Mouse (Mus musculus) Patski (cell line): Measurements from ENCODE around the gene Itgav. TPM values are rescaled to one million over a fixed set of nuclear protein-coding genes. Genes with fewer than 3 reads are reported as not detected.
A peak's percentile ranks its signal among the peaks of the same experiment; 100 is the strongest.

ENCODE experiments used
- ATAC-seq: fragments of 100-300 bp; one replicate; pipeline ENCODE4 v1.8.0; 2021
- CTCF ChIA-PET: fragments of 350-600 bp; sonication (Branson Sonifier 250); formaldehyde crosslinking; loops from one replicate; lab custom pipeline; 2022; ENCODE audit warnings: inconsistent platforms; lab: Charles Lee
- POLR2A ChIA-PET: fragments of 350-600 bp; sonication (Branson Sonifier 250); formaldehyde crosslinking; loops from one replicate; lab custom pipeline; 2022; ENCODE audit warnings: antibody characterized with exemption, inconsistent platforms; lab: Charles Lee
- DNase-seq: peaks from one replicate; pipeline ENCODE4 v3.0.0-alpha.2; 2011; ENCODE audit warnings: low read depth, low spot score
- H3K27me3 ChIP-seq: fragments of 371-371 bp; one replicate; pipeline ENCODE4 v1.5.1; 2021
- CTCF ChIP-seq: fragments of 100-300 bp; IDR thresholded peaks from one replicate; pipeline ENCODE4 v1.5.1; 2021
- in situ Hi-C: fragments of 300-500 bp; cut with MboI; formaldehyde crosslinking; loops from 3 replicates; pipeline ENCODE4 v1.11.1; 2018; ENCODE audit warnings: low pct_unique_long_range_greater_than_20kb, mixed read lengths
- polyA plus RNA-seq: library from polyadenylated mRNA; unstranded; gene quantifications from one replicate; pipeline ENCODE4 v1.2.3, GENCODE M21; 2021

The Itgav gene
- polyA plus RNA-seq = 374 TPM

DNA sequence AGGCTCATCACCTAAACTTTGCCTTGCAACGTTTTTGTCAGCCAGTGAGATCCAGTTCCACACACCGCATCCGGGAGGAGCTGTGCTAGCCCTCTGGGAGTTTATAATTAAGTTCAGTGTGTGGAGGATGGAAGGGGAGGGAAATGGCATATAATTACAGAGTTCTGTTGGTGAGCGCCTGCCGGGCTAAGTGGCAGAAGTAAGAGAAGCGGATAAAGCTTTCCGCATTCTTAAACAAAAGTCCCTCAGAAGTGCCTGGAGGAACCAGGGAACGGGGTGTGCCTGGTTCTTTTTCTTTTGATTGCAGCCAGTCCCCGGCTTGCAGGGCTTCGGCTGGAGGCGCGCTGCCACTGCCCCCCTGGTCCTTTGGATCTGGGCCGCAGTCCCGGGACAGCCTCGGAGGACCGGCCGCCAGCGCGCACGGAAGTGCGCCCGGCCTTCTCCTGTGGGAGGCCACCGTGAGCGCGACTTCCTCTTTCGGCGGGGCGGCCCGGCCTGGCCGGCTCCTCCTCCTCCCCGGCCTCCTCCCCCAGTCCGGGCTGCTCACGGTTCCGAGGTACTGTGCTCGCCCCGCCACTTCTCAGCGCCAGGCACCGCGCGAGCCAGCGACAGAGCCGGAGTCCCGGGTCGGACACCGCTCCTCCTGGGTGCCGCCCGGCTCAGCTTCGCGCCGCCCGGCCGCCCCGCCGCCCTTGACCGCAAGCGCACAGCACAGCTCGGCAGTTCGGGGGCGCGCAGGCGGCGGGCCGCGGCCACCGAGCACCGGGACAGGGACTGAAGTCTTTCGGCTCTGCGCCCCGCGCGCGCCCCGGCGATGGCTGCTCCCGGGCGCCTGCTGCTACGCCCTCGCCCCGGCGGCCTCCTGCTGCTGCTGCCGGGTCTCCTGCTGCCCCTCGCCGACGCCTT lies at the start of gene Itgav:
Gene Itgav, plus strand, starts transcription at position 477 of the 906 bp plus-strand sequence.
- ATAC-seq (peak; percentile 94), DNase-seq (no peak)
- ChIA-PET CTCF (interaction anchor here (1.1 kb wide), 1 partner anchor 56 kb away, joined by 4 read pairs; no protein-coding TSS in a partner anchor), POLR2A (interaction anchor here (0.6 to 1.0 kb wide), 3 partner anchors 11 to 13 kb away, joined by 3 to 4 read pairs (median 3); no protein-coding TSS in a partner anchor)
- H3K27me3 ChIP-seq = no peaks in the 10 kb centered on the region
- in situ Hi-C loops = no loop called here
- peak; percentile 30 for TF ChIP-seq CTCF

DNA sequence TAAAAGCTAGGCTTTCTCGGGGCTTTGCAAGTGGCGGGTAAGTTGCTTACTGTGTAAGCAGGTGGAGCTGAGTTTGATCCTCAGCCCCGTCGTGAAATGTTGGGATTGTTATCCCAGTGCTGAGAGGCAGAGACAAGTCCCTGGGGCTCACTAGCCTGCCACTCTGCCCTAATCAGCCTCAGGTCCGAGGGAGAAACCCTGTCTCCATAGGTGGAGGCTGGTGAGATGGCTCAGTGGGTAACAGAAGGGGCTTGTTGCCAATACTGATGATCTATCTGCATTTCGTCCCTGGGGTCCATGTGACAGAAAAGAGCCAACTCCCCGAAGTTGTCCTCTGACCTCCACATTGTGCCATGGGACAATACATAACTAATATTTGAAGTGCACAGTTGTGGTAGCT lies 49.8 kb upstream of the Itgav start:
- in situ Hi-C loops = no loop called here
- ChIA-PET CTCF (interaction anchor here (1.1 kb wide), 1 partner anchor 97 kb away, joined by 6 read pairs; no protein-coding TSS in a partner anchor), POLR2A (no interaction called here)
- H3K27me3 ChIP-seq = no peaks in the 10 kb centered on the region
- DNase-seq (no peak), ATAC-seq (no peak)
- TF ChIP-seq CTCF = no peak

DNA sequence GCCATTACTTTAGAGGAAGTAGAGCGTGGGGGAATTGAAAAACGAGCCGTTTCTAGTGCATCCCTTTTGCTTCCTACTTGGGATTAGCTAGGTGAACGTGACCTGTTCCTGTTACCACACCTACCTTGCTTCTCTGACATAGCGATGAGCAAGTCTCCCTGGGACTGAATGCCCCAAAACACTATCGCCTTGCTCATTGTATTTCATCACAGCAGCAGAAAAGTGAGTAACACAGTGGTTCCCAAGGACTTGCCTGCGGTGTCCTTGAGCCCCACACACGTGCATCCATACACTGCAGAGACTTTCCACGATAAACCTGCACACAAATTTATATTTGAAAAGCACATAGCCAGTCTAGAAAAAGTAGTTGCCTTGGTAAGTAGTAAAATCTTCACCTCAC lies 49.3 kb upstream of the Itgav start:
- in situ Hi-C loops = no loop called here
- ChIA-PET CTCF (no interaction called here), POLR2A (no interaction called here)
- TF ChIP-seq CTCF = no peak
- ATAC-seq = no peak
- H3K27me3 ChIP-seq = no peaks in the 10 kb centered on the region
- no peak for DNase-seq

DNA sequence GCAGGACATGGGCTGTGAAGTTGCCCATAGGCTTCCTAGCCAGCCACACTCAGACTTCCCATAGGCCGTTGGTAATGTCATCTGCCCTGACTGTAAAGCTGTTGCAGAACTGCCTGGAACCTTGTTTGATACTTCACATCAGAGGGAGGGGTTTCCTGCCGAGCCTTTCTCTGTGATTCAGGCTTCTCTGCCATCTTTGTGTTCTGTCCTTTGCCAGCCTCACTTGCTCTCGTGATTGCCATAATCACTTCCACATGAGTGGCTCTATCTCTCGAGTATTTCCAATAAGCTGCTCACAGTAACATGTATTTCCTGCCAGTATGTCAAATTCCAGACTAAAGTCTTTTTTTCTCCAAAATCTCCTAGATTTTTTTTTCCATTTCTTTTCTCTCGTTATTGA lies 48.5 kb upstream of the Itgav start:
- POLR2A ChIA-PET = no interaction called here
- TF ChIP-seq CTCF = no peak
- ATAC-seq = peak; percentile 45
- CTCF ChIA-PET = interaction anchor here (1.1 to 1.8 kb wide), 2 partner anchors 31 to 96 kb away, joined by 3 to 5 read pairs; no protein-coding TSS in a partner anchor
- DNase-seq = no peak
- in situ Hi-C loops = no loop called here
- H3K27me3 ChIP-seq = no peaks in the 10 kb centered on the region

DNA sequence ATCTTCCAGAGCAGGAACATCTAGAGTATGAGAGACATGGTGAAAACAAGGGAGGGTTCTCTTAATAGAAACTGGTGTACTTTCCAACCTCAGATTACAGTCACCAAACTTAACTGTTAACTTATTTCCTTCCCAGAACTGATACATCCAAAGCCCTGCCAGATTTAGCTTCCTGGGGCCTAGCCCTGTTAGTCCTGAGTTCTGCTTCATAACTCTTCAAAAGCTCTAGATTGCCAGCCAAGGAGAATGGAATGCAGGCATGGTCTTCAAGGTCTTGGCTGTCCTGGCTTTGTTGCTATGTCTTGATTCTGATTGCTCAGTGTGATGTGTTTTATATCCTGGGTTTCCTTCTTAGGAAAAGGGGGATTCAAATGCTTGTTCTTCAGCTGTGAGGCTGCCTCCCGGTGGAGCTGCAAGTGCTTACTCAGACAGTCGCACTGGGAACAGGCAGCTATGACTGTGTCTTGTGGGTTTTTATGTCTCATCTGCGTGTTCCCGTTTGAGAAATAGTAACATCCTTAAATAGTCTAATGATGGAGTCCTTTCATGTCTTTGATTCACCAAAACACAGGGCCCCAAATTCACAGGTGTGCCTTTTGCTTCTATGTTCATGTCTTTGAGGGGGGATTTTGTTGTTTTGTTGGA lies 47.8 kb upstream of the Itgav start:
- ChIA-PET CTCF (interaction anchor here (1.1 to 1.8 kb wide), 3 partner anchors 11 to 95 kb away, joined by 3 to 5 read pairs (median 3); no protein-coding TSS in a partner anchor), POLR2A (no interaction called here)
- no peaks in the 10 kb centered on the region for H3K27me3 ChIP-seq
- in situ Hi-C loops = no loop called here
- peak; percentile 54 for DNase-seq
- no peak for TF ChIP-seq CTCF
- peak; percentile 96 for ATAC-seq

DNA sequence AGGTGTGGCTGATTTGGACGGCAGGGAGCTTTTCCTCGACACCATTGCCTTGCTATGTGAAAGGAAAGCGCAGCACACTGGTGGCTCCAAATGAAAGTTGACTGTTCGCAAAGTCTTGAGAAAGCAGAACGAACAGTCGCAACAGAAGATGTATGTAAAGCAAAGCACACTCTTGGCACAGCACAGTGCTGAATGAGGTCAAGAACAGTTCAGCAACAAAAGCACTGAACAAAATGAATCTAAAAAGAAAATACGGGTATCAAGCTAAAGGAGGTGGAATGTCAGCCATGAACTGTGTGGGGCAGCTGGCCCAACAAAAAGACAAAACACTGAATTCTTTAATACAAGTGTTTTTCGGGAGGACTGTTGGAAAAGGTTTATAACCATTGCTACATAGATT lies 42.9 kb upstream of the Itgav start:
- ATAC-seq = no peak

DNA sequence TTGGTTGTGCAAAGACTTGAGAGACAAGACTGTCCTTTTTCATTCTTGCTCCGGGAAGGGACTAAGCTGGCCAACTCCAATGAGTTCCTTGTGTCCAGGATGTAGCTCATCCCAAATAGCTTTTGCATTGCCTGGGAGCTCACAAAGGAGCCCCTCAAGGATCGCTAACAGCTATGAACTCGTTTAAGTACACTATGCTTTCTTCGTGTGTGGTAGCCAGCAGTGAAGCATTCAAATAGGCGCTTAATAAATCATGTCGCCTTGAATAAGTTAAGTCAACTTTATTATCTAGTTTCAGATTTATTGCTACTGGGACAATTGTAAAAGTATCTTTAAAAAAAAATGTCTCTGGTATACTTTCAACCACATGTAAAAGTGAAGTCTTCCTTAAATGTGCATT lies 42.4 kb upstream of the Itgav start:
- TF ChIP-seq CTCF = no peak
- ChIA-PET POLR2A (interaction anchor here (0.6 to 1.1 kb wide), 2 partner anchors 33 to 46 kb away, joined by 3 to 5 read pairs; no protein-coding TSS in a partner anchor), CTCF (interaction anchor here (0.8 to 3.8 kb wide), 8 partner anchors 9 to 87 kb away, joined by 3 to 16 read pairs (median 5); no protein-coding TSS in a partner anchor)
- in situ Hi-C loops = no loop called here
- H3K27me3 ChIP-seq = no peaks in the 10 kb centered on the region
- DNase-seq (no peak), ATAC-seq (no peak)

More for the DNA sequence above, 42.9 kb upstream of the Itgav start:
- in situ Hi-C loops = no loop called here
- no peak for TF ChIP-seq CTCF
- POLR2A ChIA-PET = interaction anchor here (1.1 kb wide), 1 partner anchor 32 kb away, joined by 3 read pairs; no protein-coding TSS in a partner anchor
- CTCF ChIA-PET = interaction anchor here (0.6 to 3.8 kb wide), 8 partner anchors 9 to 82 kb away, joined by 3 to 16 read pairs (median 5); no protein-coding TSS in a partner anchor
- DNase-seq = no peak
- no peaks in the 10 kb centered on the region for H3K27me3 ChIP-seq

DNA sequence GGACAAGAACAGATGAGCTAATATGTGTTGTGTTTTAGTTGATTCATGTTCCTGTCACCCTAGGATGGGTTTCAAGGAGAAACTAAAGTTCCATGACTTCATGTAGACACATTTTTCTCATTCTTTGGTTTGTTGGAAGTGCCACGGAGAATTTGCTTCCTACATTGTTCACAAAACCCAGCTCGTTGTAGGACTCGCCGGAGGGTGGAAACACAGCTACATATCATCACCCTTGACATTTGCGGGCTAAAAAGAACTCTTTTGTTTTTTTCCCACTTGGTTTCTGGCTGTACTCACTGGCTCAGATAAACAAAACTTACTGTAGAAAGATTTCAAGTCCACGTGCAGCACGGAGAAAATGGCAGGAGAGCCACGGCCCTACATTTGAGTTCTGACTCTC lies 41.9 kb upstream of the Itgav start:
- no peak for TF ChIP-seq CTCF
- in situ Hi-C loops = no loop called here
- peak; percentile 91 for DNase-seq

DNA sequence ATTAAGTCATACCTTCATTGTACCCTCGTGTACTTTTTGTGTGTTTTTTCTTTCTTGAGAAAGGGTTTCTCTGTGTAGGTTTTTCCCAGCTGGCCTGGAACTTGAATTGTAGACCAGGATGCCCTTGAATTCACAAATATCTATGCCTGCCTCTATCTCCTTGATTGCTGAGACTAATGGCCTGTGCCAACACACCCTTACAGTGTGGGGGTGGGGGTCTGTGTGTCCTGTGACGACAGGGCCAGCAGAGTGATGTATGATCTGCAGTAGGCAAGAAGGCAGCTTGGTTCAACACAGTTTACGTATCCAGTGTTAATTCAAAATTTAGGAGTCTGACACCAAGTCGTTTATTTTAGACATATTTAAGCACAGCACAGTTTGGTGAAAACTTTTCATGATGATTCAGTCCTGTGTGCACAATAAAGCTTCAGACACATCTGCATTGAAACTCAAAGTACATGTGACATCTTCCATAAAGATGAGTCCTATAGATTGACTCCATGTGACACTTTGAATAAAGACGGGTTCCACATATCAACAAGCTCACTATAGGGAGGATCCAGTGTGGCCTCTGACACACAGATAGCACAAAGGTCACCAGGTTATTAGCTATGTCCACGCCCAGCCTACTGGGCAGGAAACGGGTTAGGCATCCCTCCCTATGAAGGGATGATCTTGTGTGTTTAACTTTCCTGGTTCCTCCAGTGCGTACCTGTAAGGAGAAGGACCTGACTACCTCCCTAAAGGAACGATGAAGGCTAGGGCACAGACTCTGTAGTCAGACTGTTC lies 40.3 kb upstream of the Itgav start:
- ATAC-seq = no peak
- no peak for DNase-seq
- in situ Hi-C loops = no loop called here
- CTCF ChIA-PET = interaction anchor here (0.8 to 3.8 kb wide), 4 partner anchors 9 to 22 kb away, joined by 3 to 16 read pairs (median 4); no protein-coding TSS in a partner anchor
- TF ChIP-seq CTCF = no peak
- H3K27me3 ChIP-seq = no peaks in the 10 kb centered on the region
- POLR2A ChIA-PET = interaction anchor here (1.1 kb wide), 1 partner anchor 26 kb away, joined by 4 read pairs; no protein-coding TSS in a partner anchor

More for the DNA sequence above, 41.9 kb upstream of the Itgav start:
- CTCF ChIA-PET = interaction anchor here (0.8 to 3.8 kb wide), 8 partner anchors 9 to 87 kb away, joined by 3 to 16 read pairs (median 5); no protein-coding TSS in a partner anchor
- POLR2A ChIA-PET = interaction anchor here (0.6 to 1.1 kb wide), 3 partner anchors 10 to 45 kb away, joined by 3 to 5 read pairs (median 4); no protein-coding TSS in a partner anchor
- ATAC-seq = peak; percentile 98
- H3K27me3 ChIP-seq = no peaks in the 10 kb centered on the region
